Mouse (Mus musculus): ENCODE data around the gene Mrps16. TPM values are rescaled to one million over a fixed set of nuclear protein-coding genes. Genes with fewer than 3 reads are reported as not detected.

Mrps16 gene
- total and polyA plus RNA-seq, 3 experiments = 112 to 132 TPM; not detected in 1

GRCm38 (mm10) chr14:20370798-20371197 is 22.6 kb downstream of the Mrps16 start (continued):
- TF ChIP-seq USF2 (IDR thresholded peaks at IDR 0.05; ENCODE audit: borderline replicate concordance in 1 of 2, insufficient read depth in 1 of 2, low read depth in 1 of 2, low read length in 2 of 2) = no peak

DNA sequence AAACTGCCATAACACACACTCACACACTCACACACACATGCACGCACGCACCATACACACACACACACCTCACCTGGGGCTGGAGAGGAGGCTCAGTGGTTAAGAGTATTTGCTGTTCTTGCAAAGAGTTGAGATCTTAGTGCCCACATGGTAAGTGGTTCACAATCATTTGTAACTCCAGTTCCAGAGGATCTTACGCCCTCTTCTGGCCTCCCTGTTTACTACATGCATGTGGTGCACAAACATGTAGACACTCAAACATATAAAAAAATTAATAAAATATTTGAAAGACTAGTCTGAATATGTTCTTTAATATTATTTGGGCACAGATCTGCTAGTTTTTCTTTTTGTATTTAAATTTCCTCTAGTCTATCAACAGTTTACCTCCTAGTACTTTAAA is 25.2 kb downstream of the Mrps16 start:
- H3K27ac ChIP-seq (ENCODE audit: control insufficient read depth, low read depth, low read length) = no peak overlapping the region
- H3K36me3 ChIP-seq (ENCODE audit: control insufficient read depth in 1 of 2, insufficient read depth in 2 of 2, low read length in 2 of 2) = peaks cover 0 to 15% of the 10 kb centered on the region in 2 experiments; a peak in 3 of 4 replicates
- DNase-seq (ENCODE audit: low read depth, low spot score) = peak; percentile 55
- no peaks in the 10 kb centered on the region for H3K27me3 ChIP-seq (ENCODE audit: control insufficient read depth in 1 of 2, insufficient read depth in 2 of 2, low read length in 2 of 2)
- no peaks in the 10 kb centered on the region for H3K9me3 ChIP-seq (replicated peaks; ENCODE audit: insufficient read depth, low read length)
- TF ChIP-seq CHD2 (IDR thresholded peaks at IDR 0.05; ENCODE audit: low read length) (no peak), MAZ (IDR thresholded peaks at IDR 0.05; ENCODE audit: low read depth, low read length) (no peak), CTCF (IDR thresholded peaks at IDR 0.05 in 2 of 3, conservative IDR thresholded peaks at IDR 0.05 in 1 of 3; ENCODE audit: control insufficient read depth in 1 of 3, insufficient read depth in 1 of 3, low read depth in 2 of 3, low read length in 3 of 3, poor library complexity in 1 of 3, severe bottlenecking in 1 of 3) (peak in 2 of 3 experiments; percentile 40 to 41; a peak in 3 of 6 replicates)
- no peak overlapping the region for H3K9ac ChIP-seq (ENCODE audit: control insufficient read depth, low read depth, low read length, poor library complexity, severe bottlenecking)
- no peaks in the 10 kb centered on the region for H3K79me2 ChIP-seq (ENCODE audit: control insufficient read depth, insufficient read depth, low read length, poor library complexity)
- no peak overlapping the region for H3K4me3 ChIP-seq (ENCODE audit: control insufficient read depth in 1 of 2, insufficient read depth in 1 of 2, low read depth in 2 of 2, low read length in 2 of 2)
- peaks cover 5% of the 10 kb centered on the region in 2 experiments; a peak in 3 of 4 replicates for H3K4me1 ChIP-seq (ENCODE audit: control insufficient read depth in 1 of 2, insufficient read depth in 2 of 2, low read length in 2 of 2)

GRCm38 (mm10) chr14:20363230-20363629 is 30.2 kb downstream of the Mrps16 start:
- peaks cover 0 to 8% of the 10 kb centered on the region in 2 experiments; a peak in 2 of 4 replicates for H3K36me3 ChIP-seq (ENCODE audit: control insufficient read depth in 1 of 2, insufficient read depth in 2 of 2, low read length in 2 of 2)
- no peak overlapping the region for H3K9ac ChIP-seq (ENCODE audit: control insufficient read depth, low read depth, low read length, poor library complexity, severe bottlenecking)
- no peaks in the 10 kb centered on the region for H3K4me1 ChIP-seq (ENCODE audit: control insufficient read depth in 1 of 2, insufficient read depth in 2 of 2, low read length in 2 of 2)
- DNase-seq (ENCODE audit: low read depth, low spot score) = no peak
- H3K9me3 ChIP-seq (replicated peaks; ENCODE audit: insufficient read depth, low read length) = no peaks in the 10 kb centered on the region
- H3K79me2 ChIP-seq (ENCODE audit: control insufficient read depth, insufficient read depth, low read length, poor library complexity) = no peaks in the 10 kb centered on the region
- no peaks in the 10 kb centered on the region for H3K27me3 ChIP-seq (ENCODE audit: control insufficient read depth in 1 of 2, insufficient read depth in 2 of 2, low read length in 2 of 2)
- TF ChIP-seq GABPA (IDR thresholded peaks at IDR 0.05; ENCODE audit: low read depth, low read length) (no peak), MAZ (IDR thresholded peaks at IDR 0.05; ENCODE audit: low read depth, low read length) (no peak)
- no peak overlapping the region for H3K4me3 ChIP-seq (ENCODE audit: control insufficient read depth in 1 of 2, insufficient read depth in 1 of 2, low read depth in 2 of 2, low read length in 2 of 2)
- no peak overlapping the region for H3K27ac ChIP-seq (ENCODE audit: control insufficient read depth, low read depth, low read length)

DNA sequence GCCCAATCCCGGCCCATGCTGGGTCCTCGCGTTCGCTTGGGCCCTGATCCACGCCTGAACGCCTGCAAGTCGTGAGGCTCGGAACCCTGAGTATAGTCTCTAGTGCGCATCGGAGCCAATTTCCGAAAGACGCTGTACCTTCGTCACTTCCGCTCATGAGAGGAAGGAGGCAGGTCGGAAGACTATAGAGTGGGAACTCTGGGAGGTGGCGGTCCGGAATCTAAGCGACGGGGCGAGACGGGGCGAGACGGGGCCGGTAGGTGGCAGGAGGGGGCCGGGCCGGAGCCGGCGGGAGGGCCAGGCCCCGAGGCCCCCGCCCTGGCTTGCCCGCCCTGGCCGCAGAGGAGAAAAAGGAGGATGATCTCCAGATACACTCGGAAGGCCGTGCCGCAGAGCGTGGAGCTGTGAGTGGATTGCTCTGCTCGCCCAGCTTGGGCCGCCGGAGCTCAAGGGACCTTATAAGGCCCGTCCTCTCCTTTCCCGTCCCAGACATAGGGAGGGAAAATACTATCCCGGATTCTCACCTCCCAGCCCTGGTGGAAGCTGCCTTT is 45.4 kb downstream of the Mrps16 start, which contains the start of the genes Ecd and Fam149b:
Gene Ecd, minus strand, starts transcription at position 131 of the 551 bp plus-strand sequence.
Gene Fam149b, plus strand, starts transcription at position 172 of the 551 bp plus-strand sequence.
- peaks cover 2 to 13% of the 10 kb centered on the region in 2 experiments; a peak in 3 of 4 replicates for H3K36me3 ChIP-seq (ENCODE audit: control insufficient read depth in 1 of 2, insufficient read depth in 2 of 2, low read length in 2 of 2)
- peaks cover 31% of the 10 kb centered on the region for H3K79me2 ChIP-seq (ENCODE audit: control insufficient read depth, insufficient read depth, low read length, poor library complexity)
- DNase-seq (ENCODE audit: low read depth, low spot score) = peak; percentile 98
- peaks cover 2 to 6% of the 10 kb centered on the region in 2 experiments; a peak in 3 of 4 replicates for H3K4me1 ChIP-seq (ENCODE audit: control insufficient read depth in 1 of 2, insufficient read depth in 2 of 2, low read length in 2 of 2)
- H3K9ac ChIP-seq (ENCODE audit: control insufficient read depth, low read depth, low read length, poor library complexity, severe bottlenecking) = peak within 1 kb of the TSS; percentile 99
- peak within 1 kb of the TSS; percentile 95 to 99 for H3K4me3 ChIP-seq (ENCODE audit: control insufficient read depth in 1 of 2, insufficient read depth in 1 of 2, low read depth in 2 of 2, low read length in 2 of 2)
- no peaks in the 10 kb centered on the region for H3K27me3 ChIP-seq (ENCODE audit: control insufficient read depth in 1 of 2, insufficient read depth in 2 of 2, low read length in 2 of 2)
- H3K27ac ChIP-seq (ENCODE audit: control insufficient read depth, low read depth, low read length) = peak within 1 kb of the TSS; percentile 83
- no peaks in the 10 kb centered on the region for H3K9me3 ChIP-seq (replicated peaks; ENCODE audit: insufficient read depth, low read length)
- TF ChIP-seq ZKSCAN1 (IDR thresholded peaks at IDR 0.05; ENCODE audit: low read depth, low read length) (0 out of 2 replicates have a peak, but pooled peaks have one; percentile 60), TCF12 (IDR thresholded peaks at IDR 0.05; ENCODE audit: low read depth, low read length) (peak; percentile 93), MAX (IDR thresholded peaks at IDR 0.05; ENCODE audit: low read length) (peak; percentile 88), USF1 (IDR thresholded peaks at IDR 0.05; ENCODE audit: low read depth, low read length) (peak; percentile 38; the same call in 1 of the 2 replicates), ZMIZ1 (IDR thresholded peaks at IDR 0.05; ENCODE audit: low read depth, low read length) (peak; percentile 84; the same call in 1 of the 2 replicates), POLR2A (IDR thresholded peaks at IDR 0.05; ENCODE audit: control insufficient read depth in 1 of 2, insufficient read depth in 1 of 2, low read depth in 1 of 2, low read length in 2 of 2, poor library complexity in 1 of 2) (peak; percentile 61 to 92; a peak in 3 of 4 replicates), MAFK (IDR thresholded peaks at IDR 0.05; ENCODE audit: borderline replicate concordance, low read depth, low read length) (peak; percentile 56; the same call in 1 of the 2 replicates), MAZ (IDR thresholded peaks at IDR 0.05; ENCODE audit: low read depth, low read length) (peak; percentile 93), SMC3 (IDR thresholded peaks at IDR 0.05; ENCODE audit: low read depth, low read length) (no peak; the same call in 1 of the 2 replicates), TBP (IDR thresholded peaks at IDR 0.05; ENCODE audit: low read depth, low read length) (peak; percentile 95), ETS1 (IDR thresholded peaks at IDR 0.05; ENCODE audit: low read depth, low read length) (peak; percentile 62; the same call in 1 of the 2 replicates), NRF1 (IDR thresholded peaks at IDR 0.05; ENCODE audit: insufficient read depth, low read depth, low read length, poor library complexity, severe bottlenecking) (0 out of 2 replicates have a peak, but pooled peaks have one; percentile 18), CHD2 (IDR thresholded peaks at IDR 0.05; ENCODE audit: low read length) (no peak), GABPA (IDR thresholded peaks at IDR 0.05; ENCODE audit: low read depth, low read length) (no peak), UBTF (IDR thresholded peaks at IDR 0.05; ENCODE audit: borderline replicate concordance, insufficient read depth, low read depth, low read length) (peak; percentile 77; the same call in 1 of the 2 replicates), KAT2A (conservative IDR thresholded peaks at IDR 0.05; ENCODE audit: low read depth, low read length) (peak; percentile 92), POLR2AphosphoS5 (IDR thresholded peaks at IDR 0.05; ENCODE audit: borderline replicate concordance, low read depth, low read length) (no peak), HCFC1 (IDR thresholded peaks at IDR 0.05; ENCODE audit: low read depth, low read length) (peak; percentile 98)

Data from MEL (cell line).